Mouse (Mus musculus) intestine, embryonic 16.5 days (tissue): ENCODE measurements around the gene Npas3. TPM values are rescaled to one million over a fixed set of nuclear protein-coding genes. Genes with fewer than 3 reads are reported as not detected.

Experiments
- ATAC-seq: fragments of 200-750 bp; cut with Nextera tagmentation; 2 replicates; pipeline ENCODE4 v1.8.0; 2017; ENCODE audit warnings: moderate TSS enrichment, moderate library complexity
- H3K27ac ChIP-seq: fragments of 300-500 bp; sonication (generic); 2 replicates; pipeline ENCODE4 v1.5.1; 2014; ENCODE audit warnings: mild to moderate bottlenecking, low read length
- H3K27me3 ChIP-seq: fragments of 300-500 bp; sonication (generic); replicated peaks from 2 replicates; pipeline ENCODE4 v1.6.1; 2014; ENCODE audit warnings: low read length, control low read depth, mixed read lengths; ENCODE audit not compliant: control insufficient read depth, insufficient read depth
- H3K36me3 ChIP-seq: fragments of 300-500 bp; sonication (generic); 2 replicates; pipeline ENCODE4 v1.6.1; 2014; ENCODE audit warnings: low read length, control low read depth; ENCODE audit not compliant: control insufficient read depth, insufficient read depth
- H3K4me1 ChIP-seq: fragments of 300-500 bp; sonication (generic); 2 replicates; pipeline ENCODE4 v1.6.1; 2014; ENCODE audit warnings: low read length, control low read depth, mixed read lengths; ENCODE audit not compliant: control insufficient read depth, insufficient read depth
- H3K4me2 ChIP-seq: fragments of 300-500 bp; sonication (generic); 2 replicates; pipeline ENCODE4 v1.6.1; 2014; ENCODE audit warnings: low read depth, low read length, control low read depth
- H3K4me3 ChIP-seq: fragments of 300-500 bp; sonication (generic); 2 replicates; pipeline ENCODE4 v1.5.1; 2014; ENCODE audit warnings: mild to moderate bottlenecking, low read length
- H3K9ac ChIP-seq: fragments of 300-500 bp; sonication (generic); 2 replicates; pipeline ENCODE4 v1.6.1; 2014; ENCODE audit warnings: low read depth, low read length
- H3K9me3 ChIP-seq: fragments of 300-500 bp; sonication (generic); 2 replicates; pipeline ENCODE4 v1.6.1; 2016; ENCODE audit warnings: low read length, control low read depth; ENCODE audit not compliant: control insufficient read depth
- WGBS: fragments of 180-500 bp; shearing (Covaris S2); extraction: QIAGEN DNeasy Blood & Tissue Kit; methylation state at CpG from one replicate; pipeline ENCODE4 v1.1.7; 2014; 5-methylcytosine and 5-hydroxymethylcytosine counted together
- polyA plus RNA-seq: library from polyadenylated mRNA; unstranded; fragments of >200 nt; fragmentation: Nextera tagmentation; extraction: Ambion mirVana; gene quantifications from 2 replicates; pipeline ENCODE4 v1.2.1, GENCODE M21; 2015

Npas3 gene
- polyA plus RNA-seq, 1 experiment from 2014 or later = 1.9 TPM

GRCm38 (mm10) chr12:53587249-53587648, 338.8 kb downstream of the Npas3 start:
- WGBS = 78% methylated on average over 5 of the region's 5 CpGs

DNA sequence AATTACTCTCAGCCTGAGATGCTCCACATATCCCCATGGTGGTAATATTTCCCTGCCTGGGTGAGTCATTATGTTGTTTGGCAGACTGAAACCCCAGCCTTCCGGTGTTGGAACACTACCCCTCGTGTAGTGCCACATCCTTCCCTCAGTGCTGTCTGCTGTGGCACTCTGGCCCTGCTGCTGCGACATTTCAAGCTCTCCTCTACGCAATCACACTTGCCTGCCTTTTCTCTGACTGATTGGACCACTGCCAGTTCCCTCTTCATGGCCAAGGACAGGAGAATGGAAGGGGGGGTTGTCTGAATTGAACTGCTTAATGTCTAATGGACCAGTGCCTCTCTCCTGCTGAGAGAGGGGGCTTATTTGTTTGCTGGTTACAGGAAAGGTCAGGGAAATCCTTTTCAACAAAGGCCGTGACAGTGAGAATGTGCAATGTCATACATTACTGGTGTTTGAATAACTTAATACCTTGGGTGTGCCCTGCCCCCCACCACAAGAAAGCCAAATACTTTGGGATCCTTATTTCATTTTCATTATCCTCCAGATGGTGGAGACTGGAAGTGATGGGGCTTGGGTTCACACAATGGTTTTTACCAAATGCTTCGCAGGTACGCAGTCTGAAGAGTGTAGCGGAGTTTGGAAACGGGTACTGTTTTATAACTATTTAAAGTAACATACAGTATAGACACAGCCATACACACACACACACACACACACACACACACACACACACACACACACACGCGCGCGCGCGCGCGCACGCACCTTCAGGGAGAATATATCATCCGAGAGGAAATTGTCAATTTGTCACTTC, 339.4 kb downstream of the Npas3 start:
- Histone ChIP-seq H3K27ac (no peak overlapping the region), H3K4me3 (no peak overlapping the region), H3K4me1 (peaks cover 5% of the 10 kb centered on the region; the same call in 1 of the 2 replicates), H3K36me3 (no peaks in the 10 kb centered on the region), H3K27me3 (no peaks in the 10 kb centered on the region), H3K9ac (no peak overlapping the region), H3K4me2 (no peak overlapping the region), H3K9me3 (no peaks in the 10 kb centered on the region)
- ATAC-seq = no peak
- 53% methylated on average over 19 of the region's 19 CpGs for WGBS

More at GRCm38 (mm10) chr12:53587249-53587648, 338.8 kb downstream of the Npas3 start:
- Histone ChIP-seq H3K4me2 (no peak overlapping the region), H3K4me1 (peaks cover 5% of the 10 kb centered on the region; the same call in 1 of the 2 replicates), H3K27me3 (no peaks in the 10 kb centered on the region), H3K9me3 (no peaks in the 10 kb centered on the region), H3K36me3 (no peaks in the 10 kb centered on the region), H3K27ac (no peak overlapping the region), H3K9ac (no peak overlapping the region), H3K4me3 (no peak overlapping the region)
- ATAC-seq = no peak

- no peaks in the 10 kb centered on the region for H3K36me3 ChIP-seq
- WGBS = 63% methylated on average over 6 of the region's 6 CpGs
Observed at GRCm38 (mm10) chr12:53589446-53589961, 341.0 kb downstream of the Npas3 start.

GRCm38 (mm10) chr12:53605661-53606060, 357.2 kb downstream of the Npas3 start:
- Histone ChIP-seq H3K9ac (no peak overlapping the region), H3K27ac (no peak overlapping the region), H3K4me1 (no peaks in the 10 kb centered on the region), H3K36me3 (no peaks in the 10 kb centered on the region), H3K9me3 (no peaks in the 10 kb centered on the region), H3K27me3 (no peaks in the 10 kb centered on the region), H3K4me3 (no peak overlapping the region), H3K4me2 (no peak overlapping the region)
- 79% methylated on average over 6 of the region's 6 CpGs for WGBS
- no peak for ATAC-seq

More at GRCm38 (mm10) chr12:53589446-53589961, 341.0 kb downstream of the Npas3 start:
- H3K27me3 ChIP-seq = no peaks in the 10 kb centered on the region
- H3K4me2 ChIP-seq = no peak overlapping the region
- no peak for ATAC-seq
- H3K9me3 ChIP-seq = no peaks in the 10 kb centered on the region
- H3K4me1 ChIP-seq = peaks cover 5% of the 10 kb centered on the region; the same call in 1 of the 2 replicates
- H3K27ac ChIP-seq = no peak overlapping the region
- no peak overlapping the region for H3K4me3 ChIP-seq
- H3K9ac ChIP-seq = no peak overlapping the region

- Histone ChIP-seq H3K27me3 (no peaks in the 10 kb centered on the region), H3K9me3 (no peaks in the 10 kb centered on the region), H3K4me3 (no peak overlapping the region), H3K27ac (no peak overlapping the region), H3K4me2 (no peak overlapping the region), H3K9ac (no peak overlapping the region), H3K36me3 (no peaks in the 10 kb centered on the region), H3K4me1 (no peaks in the 10 kb centered on the region)
- ATAC-seq = no peak
- 86% methylated on average over 7 of the region's 7 CpGs for WGBS
Observed at GRCm38 (mm10) chr12:53612120-53612519, 363.6 kb downstream of the Npas3 start.

DNA sequence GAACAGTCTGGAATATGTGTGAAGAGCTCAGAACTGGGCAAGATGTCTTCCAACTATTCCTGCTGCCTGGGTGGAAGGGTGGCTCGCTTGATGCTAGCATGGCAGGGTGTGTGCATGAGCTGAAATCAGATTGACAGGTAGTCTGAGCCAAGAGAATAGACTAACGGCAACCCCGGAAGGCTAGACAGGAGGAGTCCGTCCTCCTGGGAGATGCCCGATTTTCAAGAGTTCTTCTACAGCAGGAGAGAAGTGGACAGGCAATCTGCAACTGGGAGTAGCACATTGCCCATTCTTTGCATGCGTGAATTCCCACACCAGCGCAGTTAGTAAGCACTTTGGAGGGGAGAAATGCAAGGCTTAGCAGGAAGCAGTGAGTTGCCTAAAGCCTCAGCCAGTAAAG, 372.8 kb downstream of the Npas3 start:
- H3K4me2 ChIP-seq = no peak overlapping the region
- no peak for ATAC-seq
- H3K9ac ChIP-seq = no peak overlapping the region
- no peaks in the 10 kb centered on the region for H3K9me3 ChIP-seq
- H3K27ac ChIP-seq = no peak overlapping the region
- H3K4me3 ChIP-seq = no peak overlapping the region
- H3K36me3 ChIP-seq = no peaks in the 10 kb centered on the region
- no peaks in the 10 kb centered on the region for H3K4me1 ChIP-seq
- 72% methylated on average over 7 of the region's 7 CpGs for WGBS
- H3K27me3 ChIP-seq = no peaks in the 10 kb centered on the region

GRCm38 (mm10) chr12:53623793-53624192, 375.3 kb downstream of the Npas3 start:
- no peaks in the 10 kb centered on the region for H3K27me3 ChIP-seq
- no peak overlapping the region for H3K27ac ChIP-seq
- no peaks in the 10 kb centered on the region for H3K9me3 ChIP-seq
- no peak for ATAC-seq
- 64% methylated on average over 9 of the region's 9 CpGs for WGBS
- H3K4me1 ChIP-seq = no peaks in the 10 kb centered on the region
- H3K36me3 ChIP-seq = no peaks in the 10 kb centered on the region
- no peak overlapping the region for H3K9ac ChIP-seq
- H3K4me2 ChIP-seq = no peak overlapping the region
- H3K4me3 ChIP-seq = no peak overlapping the region

GRCm38 (mm10) chr12:53624379-53625021, 376.0 kb downstream of the Npas3 start:
- no peaks in the 10 kb centered on the region for H3K36me3 ChIP-seq
- no peak overlapping the region for H3K4me3 ChIP-seq
- H3K9ac ChIP-seq = no peak overlapping the region
- no peak overlapping the region for H3K27ac ChIP-seq
- H3K4me1 ChIP-seq = no peaks in the 10 kb centered on the region
- 66% methylated on average over 11 of the region's 11 CpGs for WGBS
- no peaks in the 10 kb centered on the region for H3K9me3 ChIP-seq
- H3K4me2 ChIP-seq = no peak overlapping the region
- H3K27me3 ChIP-seq = no peaks in the 10 kb centered on the region
- ATAC-seq = no peak

DNA sequence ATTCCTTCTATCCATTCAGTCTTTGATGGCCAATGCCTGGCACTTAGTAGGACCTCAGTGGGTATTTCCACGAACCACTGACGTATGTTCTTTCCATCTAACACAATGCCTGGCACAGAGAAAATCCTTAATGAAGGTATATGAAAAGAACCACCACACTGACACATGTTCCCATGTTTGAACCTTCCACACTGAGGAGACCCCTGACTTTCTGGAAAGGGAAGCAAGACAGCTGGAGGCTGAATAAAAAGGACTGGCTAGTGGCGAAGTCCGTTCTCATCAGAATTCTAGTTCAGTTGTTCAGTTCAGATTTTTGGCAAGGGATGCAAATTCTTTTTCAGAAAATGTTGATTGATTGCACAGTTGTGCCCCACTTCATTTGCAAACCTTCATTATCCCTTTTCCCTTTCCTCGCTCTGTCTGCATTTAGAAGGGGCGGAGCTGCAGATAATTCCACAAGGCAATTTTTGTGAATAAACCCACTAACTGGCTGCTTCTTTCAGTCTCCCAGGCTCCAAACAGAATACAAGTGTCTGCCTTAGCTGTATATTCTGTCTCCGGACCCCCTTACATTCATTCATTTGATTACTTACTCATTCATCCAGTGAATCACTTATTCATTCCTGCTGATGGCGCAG, 381.1 kb downstream of the Npas3 start:
- H3K4me3 ChIP-seq = no peak overlapping the region

More for the DNA sequence above, 381.1 kb downstream of the Npas3 start:
- no peak overlapping the region for H3K4me2 ChIP-seq
- H3K27me3 ChIP-seq = no peaks in the 10 kb centered on the region
- H3K4me1 ChIP-seq = no peaks in the 10 kb centered on the region
- ATAC-seq = no peak
- no peaks in the 10 kb centered on the region for H3K9me3 ChIP-seq
- no peak overlapping the region for H3K27ac ChIP-seq
- 83% methylated on average over 8 of the region's 8 CpGs for WGBS
- no peak overlapping the region for H3K9ac ChIP-seq
- H3K36me3 ChIP-seq = no peaks in the 10 kb centered on the region
